In genomic region chr11:104279538-104279937, GRCm38 (mm10) we compare ENCODE assay signal across 28 mouse cellular contexts. TPM values are rescaled to one million over a fixed set of nuclear protein-coding genes. Genes with fewer than 3 reads are reported as not detected.
A peak's percentile ranks its signal among the peaks of the same experiment; 100 is the strongest.
DNase-seq lines count a peak whose midpoint lies in the region; ATAC-seq and TF ChIP-seq lines count a peak whose summit lies in the region.
"Had no signal": no experiment of that assay in that cellular context is flagged by ENCODE, and none has a peak within 500 bp of the region (broad histone marks: within the 10 kb centered on the region; RNA-seq: fewer than 3 reads in every experiment).

No protein-coding gene starts in this region.

- no peaks in the 10 kb centered on the region for H3K79me2 ChIP-seq in CH12.LX (replicated peaks; ENCODE audit: control insufficient read depth, extremely low read depth, insufficient read depth, poor library complexity, severe bottlenecking)

- TF ChIP-seq CTCF in CH12.LX (conservative IDR thresholded peaks at IDR 0.05 in 1 of 2, IDR thresholded peaks at IDR 0.05 in 1 of 2; ENCODE audit: low read depth in 2 of 2, low read length in 2 of 2), result no peak

- dilution Hi-C loops in CH12.LX (cut with MboI; ENCODE audit: extremely low pct_ligation_motif_present, extremely low pct_unique_long_range_greater_than_20kb, low sequenced_read_pairs), result no loop called here

- TF ChIP-seq POLR2A in CH12.LX (IDR thresholded peaks at IDR 0.05; ENCODE audit: low read depth, low read length), result no peak

- in situ Hi-C loops in CH12.LX (cut with MboI; ENCODE audit: low pct_ligation_motif_present, low pct_unique_long_range_greater_than_20kb, low sequenced_read_pairs), result no loop called here

- no peaks in the 10 kb centered on the region for H3K9me3 ChIP-seq in CH12.LX (replicated peaks; ENCODE audit: low read length)
- H3K9me3 ChIP-seq in intestine, embryonic 16.5 days (ENCODE audit: control insufficient read depth, low read length), result no peaks in the 10 kb centered on the region
- H3K9me3 ChIP-seq: forebrain, embryonic 13.5 days; G1E; heart, embryonic 12.5 days; liver, embryonic 12.5 days; megakaryocyte, embryonic 14.5 days; midbrain, embryonic 12.5 days; neural tube, embryonic 13.5 days had no signal

- WGBS in intestine, embryonic 16.5 days, result 42% methylated on average over 3 of the region's 3 CpGs

- intact Hi-C loops in left cerebral cortex, postnatal 14 days (cut with DNase I), result loop anchor here (2.0 kb wide), 1 partner anchor 49 kb away; the partner anchor contains the start of gene Mapt

- no peak overlapping the region for H3K4me3 ChIP-seq in CH12.LX (replicated peaks in 1 of 3; ENCODE audit: low read depth in 2 of 3, low read length in 2 of 3, poor library complexity in 1 of 3)
- H3K4me3 ChIP-seq in intestine, embryonic 16.5 days (ENCODE audit: low read length), result no peak overlapping the region
- H3K4me3 ChIP-seq: forebrain, embryonic 13.5 days; heart, adult 2 months; heart, embryonic 12.5 days; liver, embryonic 12.5 days; megakaryocyte, embryonic 14.5 days; midbrain, embryonic 12.5 days; neural tube, embryonic 13.5 days had no signal

- no peak overlapping the region for H3K27ac ChIP-seq in CH12.LX (ENCODE audit: insufficient read depth, low read depth)
- no peak overlapping the region for H3K27ac ChIP-seq in intestine, embryonic 16.5 days (ENCODE audit: low read length)
- H3K27ac ChIP-seq: forebrain, embryonic 13.5 days; heart, adult 2 months; hindbrain, embryonic 14.5 days; liver, embryonic 12.5 days; midbrain, embryonic 12.5 days; neural tube, embryonic 13.5 days had no signal

- no peak overlapping the region for H3K9ac ChIP-seq in CH12.LX (ENCODE audit: insufficient read depth, low read depth)
- H3K9ac ChIP-seq in intestine, embryonic 16.5 days (ENCODE audit: low read depth, low read length), result no peak overlapping the region
- H3K9ac ChIP-seq: forebrain, embryonic 13.5 days; heart, embryonic 12.5 days; hindbrain, embryonic 14.5 days; liver, embryonic 12.5 days; liver, postnatal 0 days; midbrain, embryonic 12.5 days; neural tube, embryonic 13.5 days had no signal

- TF ChIP-seq EP300 in CH12.LX (IDR thresholded peaks at IDR 0.05; ENCODE audit: low read length), result no peak

- no peaks in the 10 kb centered on the region for H3K36me3 ChIP-seq in CH12.LX (replicated peaks in 1 of 2; ENCODE audit: control insufficient read depth in 1 of 2, insufficient read depth in 1 of 2, low read length in 1 of 2)
- no peaks in the 10 kb centered on the region for H3K36me3 ChIP-seq in intestine, embryonic 16.5 days (ENCODE audit: control insufficient read depth, insufficient read depth, low read length)
- H3K36me3 ChIP-seq: G1E; heart, embryonic 12.5 days; liver, embryonic 12.5 days had no signal

- no peak for TF ChIP-seq RAD21 in CH12.LX (IDR thresholded peaks at IDR 0.05; ENCODE audit: low read depth, low read length)

- no peak overlapping the region for H3K4me2 ChIP-seq in CH12.LX (ENCODE audit: insufficient read depth, low read depth, poor library complexity, severe bottlenecking)
- H3K4me2 ChIP-seq in intestine, embryonic 16.5 days (ENCODE audit: low read depth, low read length), result no peak overlapping the region
- H3K4me2 ChIP-seq: forebrain, embryonic 13.5 days; heart, embryonic 12.5 days; hindbrain, embryonic 14.5 days; liver, embryonic 12.5 days; midbrain, embryonic 12.5 days; neural tube, embryonic 13.5 days had no signal

- DNase-seq in cerebellum, adult 9-11 months, result peak; percentile 54
- DNase-seq in cerebellum, adult 8-10 months, result no peak
- peak; percentile 30 for DNase-seq in 3T3-L1 (ENCODE audit: low read depth, low spot score)
- DNase-seq in CH12.LX (ENCODE audit: extremely low read depth), result no peak
- no peak for DNase-seq in kidney, adult 18-20 months
- DNase-seq in left cerebral cortex, postnatal 14 days (ENCODE audit: low spot score in 2 of 2), result no peak
- DNase-seq: adrenal gland, postnatal 10 days; B cell, adult 2 months; heart, adult 2 months; heart, postnatal 4 days; kidney, adult 9 months; kidney, postnatal 10 days; layer of hippocampus, adult 9-11 months; left cerebral cortex, postnatal 4 days; liver, postnatal 0 days; lung, postnatal 4 days; right cerebral cortex, postnatal 4 days; thymus, postnatal 4 days had no signal

- peak; percentile 60; the same call in 1 of the 2 replicates for ATAC-seq in intestine, embryonic 16.5 days
- ATAC-seq: forebrain, embryonic 13.5 days; liver, embryonic 12.5 days; liver, postnatal 0 days; Patski had no signal

- H3K4me1 ChIP-seq in CH12.LX (ENCODE audit: control insufficient read depth in 1 of 2, insufficient read depth in 2 of 2), result peaks cover 0 to 16% of the 10 kb centered on the region in 2 experiments; a peak in 2 of 4 replicates
- H3K4me1 ChIP-seq in intestine, embryonic 16.5 days (ENCODE audit: control insufficient read depth, insufficient read depth, low read length), result peaks cover 4% of the 10 kb centered on the region; the same call in 1 of the 2 replicates

- peaks cover 26% of the 10 kb centered on the region for H3K27me3 ChIP-seq in CH12.LX (replicated peaks)
- H3K27me3 ChIP-seq in intestine, embryonic 16.5 days (replicated peaks; ENCODE audit: control insufficient read depth, insufficient read depth, low read length), result no peaks in the 10 kb centered on the region
- H3K27me3 ChIP-seq: forebrain, embryonic 13.5 days; midbrain, embryonic 12.5 days; neural tube, embryonic 13.5 days; Patski had no signal

TF ChIP-seq in CH12.LX, 34 proteins besides CTCF, POLR2A, EP300 and RAD21:
- TF ChIP-seq MXI1 (IDR thresholded peaks at IDR 0.05; ENCODE audit: low read depth, low read length), result no peak
- peak; percentile 54 for TF ChIP-seq BHLHE40 (IDR thresholded peaks at IDR 0.05; ENCODE audit: low read depth, low read length)

RNA-seq across cellular contexts. Expression of gene Mapt, which starts 48.3 kb away (rescaled TPM):
- total RNA-seq in CH12.LX (2012; rRNA removed) (0.29 and 0.64 TPM in 2 replicates), CH12.LX (2014; rRNA removed) (0.18 and 0.21 TPM in 2 replicates)
- polyA plus RNA-seq in CH12.LX (2012; ENCODE audit: insufficient read length, low read depth), result 1.7 TPM in 2 replicates
- polyA plus RNA-seq in intestine, embryonic 16.5 days (2015; fragmentation: Nextera tagmentation; extraction: Ambion mirVana), result 13.6 and 15.8 TPM in 2 replicates
- 100 to 1,000 TPM; 324 to 330 TPM for total RNA-seq in left cerebral cortex, postnatal 14 days (2021)

Comparison
In these comparisons a context has a peak if more than half of its experiments do, and no peak if none do; other contexts are left out.
1. DNase-seq: peak in cerebellum, adult 9-11 months (single experiment) and 3T3-L1 (single experiment); none in cerebellum, adult 8-10 months (single experiment), CH12.LX (single experiment), kidney, adult 18-20 months (single experiment) and left cerebral cortex, postnatal 14 days (0 of 2).
2. RNA of gene Mapt, which starts 48.3 kb away (total RNA-seq): 324 to 330 TPM in left cerebral cortex, postnatal 14 days; 0.18 to 0.64 TPM in CH12.LX; every median in the first group is over 100 times any median in the second.